Mouse (Mus musculus) liver, embryonic 16.5 days (tissue): ENCODE results near the gene Emc10. TPM values are rescaled to one million over a fixed set of nuclear protein-coding genes. Genes with fewer than 3 reads are reported as not detected.

Source experiments
- ATAC-seq: fragments of 200-750 bp; cut with Nextera tagmentation; 2 replicates; pipeline ENCODE4 v1.8.0; 2017; ENCODE audit warnings: low read depth, mild to moderate bottlenecking, moderate number of reproducible peaks, moderate library complexity
- H3K27ac ChIP-seq: fragments of 300-500 bp; sonication (generic); 2 replicates; pipeline ENCODE4 v1.5.1; 2014; ENCODE audit warnings: mild to moderate bottlenecking, low read length
- H3K27me3 ChIP-seq: fragments of 300-500 bp; sonication (generic); 2 replicates; pipeline ENCODE4 v1.6.1; 2014; ENCODE audit warnings: low read depth, low read length, mixed read lengths; ENCODE audit not compliant: control insufficient read depth, insufficient read depth
- H3K36me3 ChIP-seq: fragments of 300-500 bp; sonication (generic); 2 replicates; pipeline ENCODE4 v1.6.1; 2014; ENCODE audit warnings: mild to moderate bottlenecking; ENCODE audit not compliant: control insufficient read depth, insufficient read depth
- H3K4me1 ChIP-seq: fragments of 300-500 bp; sonication (generic); 2 replicates; pipeline ENCODE4 v1.6.1; 2014; ENCODE audit warnings: low read depth, low read length, mixed read lengths; ENCODE audit not compliant: control insufficient read depth
- H3K4me2 ChIP-seq: fragments of 300-500 bp; sonication (generic); 2 replicates; pipeline ENCODE4 v1.6.1; 2014; ENCODE audit warnings: low read depth, low read length, mixed read lengths
- H3K4me3 ChIP-seq: fragments of 300-500 bp; sonication (generic); 2 replicates; pipeline ENCODE4 v1.5.1; 2014; ENCODE audit warnings: low read depth, mild to moderate bottlenecking, low read length
- H3K9ac ChIP-seq: fragments of 300-500 bp; sonication (generic); 2 replicates; pipeline ENCODE4 v1.6.1; 2014; ENCODE audit warnings: low read depth, low read length
- H3K9me3 ChIP-seq: fragments of 300-500 bp; sonication (generic); replicated peaks from 2 replicates; pipeline ENCODE4 v1.6.1; 2016; ENCODE audit warnings: low read length; ENCODE audit not compliant: control insufficient read depth
- WGBS: fragments of 180-500 bp; shearing (Covaris S2); extraction: QIAGEN DNeasy Blood & Tissue Kit; methylation state at CpG from one replicate; pipeline ENCODE4 v1.1.7; 2014; ENCODE audit not compliant: insufficient replicate concordance; 5-methylcytosine and 5-hydroxymethylcytosine counted together
- polyA plus RNA-seq: library from polyadenylated mRNA; unstranded; fragments of >200 nt; fragmentation: Nextera tagmentation; extraction: Ambion mirVana; gene quantifications from 2 replicates; pipeline ENCODE4 v1.2.1, GENCODE M21; 2015

Emc10 gene
- polyA plus RNA-seq, 1 experiment from 2014 or later = 40.6 TPM

DNA sequence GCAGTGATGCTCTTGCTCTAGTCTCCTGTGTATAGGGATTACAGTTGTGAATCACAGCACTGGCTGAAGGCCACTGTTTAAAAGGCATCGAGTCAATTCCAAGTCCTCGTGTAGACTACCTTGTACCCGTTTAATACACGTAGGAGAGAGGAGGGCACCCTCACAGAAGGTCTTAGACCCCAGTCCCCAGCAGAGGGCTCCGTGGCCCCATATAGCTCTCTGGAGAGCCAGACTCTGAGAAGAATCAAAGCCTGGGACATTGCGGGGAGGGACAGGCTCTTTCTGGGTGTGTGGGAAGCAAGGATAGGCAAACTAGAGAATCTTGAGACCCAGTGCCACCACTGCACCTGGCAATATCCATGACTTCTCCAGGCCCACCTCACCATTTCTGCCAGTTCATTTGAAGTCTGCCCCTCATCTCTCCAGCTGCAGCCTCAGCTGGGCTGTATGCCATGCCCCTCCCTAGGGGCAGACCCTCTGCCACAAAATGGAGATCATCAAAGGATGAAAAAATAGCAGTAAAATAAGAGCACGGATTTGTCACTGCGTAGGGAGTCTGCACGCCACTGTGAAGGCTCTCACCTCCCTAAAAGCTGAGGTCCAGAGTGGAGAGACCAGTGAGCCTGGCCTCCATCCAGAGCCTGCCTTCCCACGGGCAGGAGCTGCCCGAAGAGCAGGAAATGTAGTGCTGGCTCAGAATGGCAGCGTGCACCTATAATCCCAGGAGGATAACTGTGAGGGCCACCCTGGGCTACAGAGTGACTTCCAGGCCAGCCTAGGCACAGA lies 50.1 kb downstream of the Emc10 start:
- Histone ChIP-seq H3K27me3 (peaks cover 62% of the 10 kb centered on the region), H3K4me2 (no peak overlapping the region), H3K9ac (no peak overlapping the region), H3K4me1 (no peaks in the 10 kb centered on the region), H3K9me3 (no peaks in the 10 kb centered on the region), H3K27ac (no peak overlapping the region), H3K4me3 (no peak overlapping the region), H3K36me3 (no peaks in the 10 kb centered on the region)
- WGBS = 31% methylated on average over 12 of the region's 12 CpGs
- ATAC-seq = no peak

- Histone ChIP-seq H3K36me3 (no peaks in the 10 kb centered on the region), H3K27me3 (peaks cover 69% of the 10 kb centered on the region), H3K4me2 (no peak overlapping the region), H3K27ac (no peak overlapping the region), H3K9ac (no peak overlapping the region), H3K9me3 (no peaks in the 10 kb centered on the region), H3K4me1 (no peaks in the 10 kb centered on the region), H3K4me3 (no peak overlapping the region)
- no peak for ATAC-seq
- 8% methylated on average over 7 of the region's 7 CpGs for WGBS
Observed at GRCm38 (mm10) chr7:44445528-44445923, 50.8 kb downstream of the Emc10 start.

DNA sequence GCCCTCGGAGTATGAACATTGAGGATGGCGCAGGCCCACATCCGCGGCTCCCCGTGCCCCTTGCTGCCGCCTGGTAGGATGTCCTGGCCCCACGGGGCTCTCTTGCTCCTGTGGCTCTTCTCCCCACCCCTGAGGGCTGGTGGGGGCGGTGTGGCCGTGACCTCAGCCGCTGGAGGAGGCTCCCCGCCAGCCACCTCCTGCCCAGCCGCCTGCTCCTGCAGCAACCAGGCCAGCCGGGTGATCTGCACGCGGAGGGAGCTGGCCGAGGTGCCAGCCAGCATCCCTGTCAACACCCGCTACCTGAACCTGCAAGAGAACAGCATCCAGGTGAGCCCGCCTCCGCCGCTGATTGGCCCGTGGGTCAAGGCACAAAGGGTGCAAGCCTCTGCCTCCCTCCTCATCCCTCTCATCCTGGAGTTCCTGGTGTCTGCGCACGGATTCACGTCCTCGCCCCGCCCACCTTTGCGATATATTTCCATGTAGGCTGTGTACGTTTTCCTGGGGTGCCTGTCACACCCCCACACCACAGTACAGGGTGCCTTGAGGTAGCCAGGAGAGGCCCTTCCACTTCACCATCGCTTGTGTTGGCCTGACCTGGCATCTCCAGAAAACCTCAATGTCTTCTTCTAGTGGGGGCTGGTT lies 51.3 kb downstream of the Emc10 start:
- ATAC-seq = no peak
- Histone ChIP-seq H3K27me3 (peaks cover 74% of the 10 kb centered on the region), H3K4me2 (no peak overlapping the region), H3K9ac (no peak overlapping the region), H3K27ac (no peak overlapping the region), H3K9me3 (no peaks in the 10 kb centered on the region), H3K4me3 (no peak overlapping the region), H3K4me1 (no peaks in the 10 kb centered on the region), H3K36me3 (no peaks in the 10 kb centered on the region)
- WGBS = 8% methylated on average over 29 of the region's 29 CpGs

DNA sequence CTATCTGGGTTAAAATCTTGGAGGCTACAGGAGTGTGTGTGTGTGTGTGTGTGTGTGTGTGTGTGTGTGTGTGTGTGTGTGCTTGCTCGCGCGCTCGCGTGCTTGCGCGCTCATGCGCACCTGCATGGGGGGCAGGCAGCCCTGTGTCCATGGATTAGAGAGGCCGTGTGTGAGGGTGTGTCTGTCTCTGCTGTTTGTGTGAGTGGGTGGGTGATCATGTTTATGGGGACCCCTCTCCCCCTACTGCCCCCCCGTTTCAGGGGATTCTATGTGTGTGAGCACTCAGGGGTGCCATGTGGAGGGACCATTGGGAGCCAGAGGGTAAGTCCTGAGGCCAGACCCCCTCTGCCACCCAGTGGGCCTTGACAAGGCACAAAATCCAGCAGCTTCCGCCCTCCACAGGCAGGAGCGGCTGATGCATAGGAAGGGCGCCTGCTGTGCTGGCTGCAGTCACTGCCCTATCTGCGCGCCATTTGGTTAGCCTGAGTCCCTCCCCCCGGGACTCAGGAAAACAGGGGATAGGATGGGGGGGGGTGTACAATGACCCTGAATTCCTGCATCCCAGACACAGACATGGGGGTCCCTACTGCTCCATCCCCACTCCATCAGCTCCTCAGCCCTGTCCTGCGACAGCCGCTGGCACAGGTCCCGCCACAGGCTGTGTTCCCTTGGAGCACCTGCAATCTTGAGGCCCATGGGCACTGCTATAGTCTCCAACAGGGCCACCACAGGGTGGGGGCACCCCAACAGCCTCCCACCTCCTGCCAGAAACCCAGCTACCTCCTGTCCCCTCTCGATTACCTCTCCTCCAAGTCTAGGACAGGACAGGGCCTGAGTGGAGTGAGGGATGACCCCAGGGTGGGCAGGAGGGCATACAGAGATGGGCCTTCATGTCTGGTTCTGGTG lies 52.8 kb downstream of the Emc10 start:
- Histone ChIP-seq H3K27me3 (peaks cover 83% of the 10 kb centered on the region), H3K4me2 (no peak overlapping the region), H3K36me3 (no peaks in the 10 kb centered on the region), H3K27ac (no peak overlapping the region), H3K4me1 (no peaks in the 10 kb centered on the region), H3K4me3 (no peak overlapping the region), H3K9ac (no peak overlapping the region), H3K9me3 (no peaks in the 10 kb centered on the region)
- WGBS = 9% methylated on average over 20 of the region's 20 CpGs
- ATAC-seq = no peak

GRCm38 (mm10) chr7:44442407-44442821 lies 53.9 kb downstream of the Emc10 start:
- WGBS = 4% methylated on average over 14 of the region's 14 CpGs
- no peak overlapping the region for H3K9ac ChIP-seq
- H3K9me3 ChIP-seq = no peaks in the 10 kb centered on the region
- peaks cover 79% of the 10 kb centered on the region for H3K27me3 ChIP-seq
- no peaks in the 10 kb centered on the region for H3K36me3 ChIP-seq
- no peak for ATAC-seq
- H3K4me2 ChIP-seq = no peak overlapping the region
- no peak overlapping the region for H3K27ac ChIP-seq
- H3K4me3 ChIP-seq = no peak overlapping the region
- no peaks in the 10 kb centered on the region for H3K4me1 ChIP-seq

GRCm38 (mm10) chr7:44441648-44442109 lies 54.6 kb downstream of the Emc10 start:
- Histone ChIP-seq H3K9me3 (no peaks in the 10 kb centered on the region), H3K4me1 (peaks cover under 1% of the 10 kb centered on the region; the same call in 1 of the 2 replicates), H3K9ac (no peak overlapping the region), H3K27me3 (peaks cover 76% of the 10 kb centered on the region), H3K36me3 (no peaks in the 10 kb centered on the region), H3K27ac (no peak overlapping the region), H3K4me3 (no peak overlapping the region), H3K4me2 (no peak overlapping the region)
- ATAC-seq = no peak
- 4% methylated on average over 14 of the region's 14 CpGs for WGBS

GRCm38 (mm10) chr7:44441180-44441579 lies 55.1 kb downstream of the Emc10 start:
- H3K4me2 ChIP-seq = no peak overlapping the region
- WGBS = 17% methylated on average over 1 of the region's 1 CpGs
- no peak for ATAC-seq
- no peak overlapping the region for H3K4me3 ChIP-seq
- no peak overlapping the region for H3K27ac ChIP-seq
- no peaks in the 10 kb centered on the region for H3K36me3 ChIP-seq
- no peaks in the 10 kb centered on the region for H3K9me3 ChIP-seq
- peaks cover 71% of the 10 kb centered on the region for H3K27me3 ChIP-seq
- peaks cover 5% of the 10 kb centered on the region for H3K4me1 ChIP-seq
- no peak overlapping the region for H3K9ac ChIP-seq

DNA sequence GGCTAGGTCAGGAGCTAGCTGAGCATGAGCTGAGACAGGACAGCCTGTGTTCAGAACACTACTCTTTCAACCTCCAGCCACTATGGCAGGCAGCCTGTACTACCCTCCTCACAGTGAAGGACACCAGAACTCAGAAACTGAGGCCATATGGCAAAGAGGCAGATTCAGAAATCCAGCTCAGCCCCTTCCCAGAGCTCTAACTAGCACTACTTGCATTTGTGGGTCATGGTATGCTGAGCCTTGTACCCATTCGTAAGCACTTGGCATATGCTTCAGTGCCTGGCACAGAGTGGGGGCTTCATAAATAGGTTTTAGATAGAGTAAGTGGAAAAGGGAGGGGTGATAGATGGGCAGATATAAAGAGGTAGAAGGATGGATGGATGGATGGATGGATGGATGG lies 55.9 kb downstream of the Emc10 start:
- Histone ChIP-seq H3K4me2 (no peak overlapping the region), H3K4me1 (peaks cover 6% of the 10 kb centered on the region), H3K27me3 (peaks cover 66% of the 10 kb centered on the region), H3K9me3 (no peaks in the 10 kb centered on the region), H3K27ac (no peak overlapping the region), H3K4me3 (no peak overlapping the region), H3K36me3 (no peaks in the 10 kb centered on the region), H3K9ac (no peak overlapping the region)
- no peak for ATAC-seq
- WGBS = 60% methylated on average over 1 of the region's 1 CpGs
